Mouse (Mus musculus): ENCODE results near the gene Galnt9.

The Galnt9 gene

DNA sequence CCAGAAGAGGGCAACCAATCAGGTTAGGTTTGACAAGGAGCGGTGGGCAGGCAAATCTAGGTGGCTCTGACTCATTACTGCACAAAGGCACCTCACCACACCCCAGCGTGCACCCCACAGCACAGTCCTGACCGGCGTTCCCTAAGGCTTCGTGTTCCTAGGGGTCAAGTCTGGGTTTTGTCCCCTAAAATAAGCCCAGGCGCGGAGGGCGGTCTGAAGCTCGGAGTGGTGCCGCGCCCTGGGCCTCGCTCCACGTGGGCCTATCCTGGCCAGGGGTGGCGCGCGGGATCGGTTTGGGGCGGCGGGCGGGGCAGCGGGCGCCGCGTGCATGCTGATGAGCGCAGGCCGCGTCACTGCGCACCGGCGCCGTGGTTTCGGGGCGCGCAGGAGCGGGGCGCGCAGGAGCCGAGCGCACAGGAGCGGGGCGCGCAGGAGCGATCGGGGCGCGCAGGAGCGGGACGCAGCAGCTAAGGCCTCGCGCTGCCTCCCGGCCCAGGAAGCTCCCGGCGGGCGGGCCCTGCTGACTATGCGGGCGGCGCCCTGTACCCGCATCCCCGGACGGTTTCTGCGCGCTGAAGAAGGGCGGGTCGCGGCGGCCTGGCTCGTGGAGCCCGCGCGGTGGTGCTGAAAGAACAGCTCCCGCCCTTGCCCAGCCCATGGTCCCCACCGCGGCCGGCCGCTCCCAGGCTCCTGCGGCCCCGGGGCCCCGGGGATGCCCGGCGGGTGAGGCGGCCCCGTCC lies at the start of gene Galnt9:
Gene Galnt9 (plus strand): TSS at position 405 of the 740 bp plus-strand sequence.
- peak; percentile 79 for DNase-seq (ENCODE audit: extremely low spot score)

- DNase-seq (ENCODE audit: extremely low spot score) = no peak
Observed at GRCm38 (mm10) chr5:110494396-110494795, 49.8 kb upstream of the Galnt9 start.

- DNase-seq (ENCODE audit: extremely low spot score) = no peak
Observed at GRCm38 (mm10) chr5:110495051-110495450, 49.1 kb upstream of the Galnt9 start.

DNA sequence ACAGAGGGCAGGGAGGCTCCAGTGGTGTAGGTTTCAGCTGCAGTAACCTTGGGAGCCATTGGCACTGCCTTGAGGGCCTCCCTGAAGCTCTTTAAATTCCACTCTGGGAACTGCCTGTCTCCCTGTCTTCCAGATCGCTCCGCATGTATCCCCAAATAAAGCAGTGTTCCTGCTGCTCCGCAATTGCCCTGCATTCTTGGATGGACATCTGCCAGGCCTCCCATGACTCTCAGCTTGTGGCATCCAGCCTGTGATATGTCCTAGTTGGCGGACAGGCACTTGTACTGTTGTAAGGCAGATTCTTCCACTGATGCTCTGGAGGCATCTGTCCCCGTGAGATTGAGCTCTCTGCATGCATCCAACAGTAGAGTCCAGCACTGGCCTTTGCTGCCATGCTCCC lies 46.6 kb upstream of the Galnt9 start:
- no peak for DNase-seq (ENCODE audit: extremely low spot score)

DNA sequence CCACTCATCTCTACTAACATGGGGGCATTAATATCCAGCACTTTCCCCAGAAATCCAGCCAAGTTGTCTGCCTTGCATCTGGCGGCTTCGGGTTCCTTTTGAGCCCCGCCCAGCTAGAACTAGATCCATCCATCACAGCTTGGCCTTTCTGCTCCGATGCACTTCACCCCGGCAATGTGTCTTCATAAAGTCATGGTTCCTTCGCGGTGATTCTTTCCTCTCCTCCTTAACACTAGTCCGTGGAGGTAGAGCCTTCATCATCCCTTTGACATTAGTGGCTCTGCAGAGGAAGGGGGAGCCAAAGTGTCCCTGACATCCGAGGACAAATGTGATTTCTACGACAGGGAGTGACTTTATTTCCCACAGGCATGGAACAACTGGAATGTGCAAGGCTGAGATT lies 46.1 kb upstream of the Galnt9 start:
- peak; percentile 25 for DNase-seq (ENCODE audit: extremely low spot score)

GRCm38 (mm10) chr5:110500233-110500632 lies 43.9 kb upstream of the Galnt9 start:
- DNase-seq (ENCODE audit: extremely low spot score) = no peak

GRCm38 (mm10) chr5:110503361-110503760 lies 40.8 kb upstream of the Galnt9 start:
- no peak for DNase-seq (ENCODE audit: extremely low spot score)

- no peak for DNase-seq (ENCODE audit: extremely low spot score)
Observed at GRCm38 (mm10) chr5:110505611-110506294, 38.4 kb upstream of the Galnt9 start.

- no peak for DNase-seq (ENCODE audit: extremely low spot score)
Observed at GRCm38 (mm10) chr5:110506295-110506616, 37.9 kb upstream of the Galnt9 start.

DNA sequence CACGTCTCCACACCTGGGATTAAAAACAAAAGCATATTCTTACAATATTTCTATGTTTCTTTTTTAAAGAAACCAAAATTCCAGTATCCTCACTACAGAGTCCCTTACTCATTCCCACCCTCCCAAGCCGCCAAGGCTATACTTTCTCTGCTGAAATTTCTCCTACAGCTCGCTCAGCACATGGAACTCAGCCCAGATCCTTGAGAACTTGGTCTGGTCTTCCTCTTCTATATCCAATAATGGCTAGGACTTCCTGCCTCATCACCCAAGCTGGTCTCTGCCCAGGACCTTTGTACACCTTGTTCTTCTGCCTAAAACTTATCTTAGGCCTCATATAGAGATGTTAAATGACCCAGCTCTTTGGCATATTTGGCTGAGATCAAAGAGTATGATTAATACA lies 37.3 kb upstream of the Galnt9 start:
- no peak for DNase-seq (ENCODE audit: extremely low spot score)

GRCm38 (mm10) chr5:110507943-110508342 lies 36.2 kb upstream of the Galnt9 start:
- no peak for DNase-seq (ENCODE audit: extremely low spot score)

DNA sequence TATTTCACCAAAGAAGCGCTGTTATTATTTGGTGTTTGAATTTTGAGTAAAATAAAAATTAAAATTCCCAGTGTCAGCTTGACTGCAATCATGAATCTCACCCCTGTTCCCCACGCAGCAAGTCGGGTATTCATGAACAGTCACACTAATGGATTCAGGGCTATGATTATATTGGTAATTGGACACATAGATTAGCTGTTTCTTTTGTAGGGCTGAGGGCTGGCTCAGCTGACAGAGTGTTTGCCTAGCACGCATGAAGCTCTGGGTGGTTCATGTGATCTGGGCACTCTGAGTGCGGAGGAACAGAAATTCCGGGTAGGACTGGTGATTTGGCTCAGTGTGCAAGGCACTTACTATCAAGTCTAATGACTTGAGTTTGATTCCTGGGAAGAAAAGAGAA lies 33.8 kb upstream of the Galnt9 start:
- no peak for DNase-seq (ENCODE audit: extremely low spot score)

DNA sequence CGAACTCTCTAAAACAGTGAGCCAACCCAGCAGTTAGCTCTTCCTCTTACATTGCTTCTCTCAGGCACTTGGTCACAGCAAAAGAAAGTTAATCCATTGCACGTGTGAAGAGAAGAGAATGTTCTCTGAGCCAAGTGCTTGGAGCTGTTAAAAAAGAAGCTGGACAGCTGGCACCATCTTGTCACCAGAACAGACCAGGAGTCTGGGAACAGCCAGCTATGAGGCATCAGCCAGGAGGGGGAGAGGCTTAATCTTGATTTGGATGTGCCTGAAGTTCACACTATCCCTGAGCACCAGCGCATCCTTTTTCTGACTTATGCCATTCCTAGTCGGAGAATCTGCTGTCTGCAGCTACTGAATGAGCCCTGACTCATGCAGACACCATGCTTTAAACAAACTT lies 30.4 kb upstream of the Galnt9 start:
- no peak for DNase-seq (ENCODE audit: extremely low spot score)

DNA sequence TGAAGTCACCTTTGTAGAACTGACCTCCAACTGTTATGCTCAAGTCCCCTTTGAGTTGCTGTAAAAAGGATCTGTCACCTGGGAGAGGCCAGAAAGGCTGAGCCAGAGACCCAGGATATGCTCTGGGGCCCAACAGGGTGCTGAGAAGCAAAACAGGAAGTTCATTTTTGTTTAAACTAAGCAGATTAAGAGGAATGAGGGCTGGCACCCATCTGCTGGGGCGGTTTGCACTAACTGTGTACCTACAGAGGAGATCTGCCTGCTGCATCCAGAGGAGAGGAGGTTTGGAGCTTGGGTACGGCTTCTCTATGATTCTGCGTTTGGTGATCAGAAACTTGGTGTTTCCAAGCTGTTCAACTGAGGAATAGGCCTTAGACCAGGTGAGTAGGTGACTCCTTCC lies 29.5 kb upstream of the Galnt9 start:
- DNase-seq (ENCODE audit: extremely low spot score) = no peak

GRCm38 (mm10) chr5:110516390-110516789 lies 27.8 kb upstream of the Galnt9 start:
- no peak for DNase-seq (ENCODE audit: extremely low spot score)

DNA sequence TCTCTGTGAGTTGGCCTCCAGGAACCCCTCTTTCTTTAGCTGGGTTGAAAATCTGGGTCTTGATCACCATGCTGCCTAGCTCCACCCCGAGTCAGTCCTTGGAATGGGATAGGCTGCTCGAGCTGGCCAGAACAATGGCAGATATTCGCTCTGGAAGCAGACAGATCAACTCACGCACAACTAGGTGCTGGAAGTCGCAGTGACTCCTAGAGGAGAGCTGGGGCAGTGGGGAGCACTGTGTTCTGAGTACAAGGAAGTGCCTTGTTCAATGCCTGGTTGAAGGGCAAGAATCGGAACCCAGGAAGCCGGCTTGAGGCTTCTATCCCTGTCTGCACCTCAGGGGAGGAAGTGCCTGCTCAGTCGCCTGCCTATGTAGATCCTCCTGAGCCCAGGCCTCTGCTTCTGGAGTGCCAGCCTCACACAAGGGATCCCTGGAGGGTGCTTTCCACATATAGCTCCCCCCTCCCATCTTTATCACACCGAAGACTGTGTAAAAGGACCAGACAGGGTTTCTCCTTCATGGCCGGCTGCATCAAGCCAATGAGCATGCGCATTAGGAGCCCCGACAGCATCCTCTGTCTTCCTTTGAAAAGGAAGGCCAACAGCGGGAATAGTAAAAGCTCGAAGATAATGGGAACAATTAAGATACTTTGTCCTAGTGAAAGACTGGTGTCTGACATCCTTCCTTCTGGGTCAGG lies 25.9 kb upstream of the Galnt9 start:
- DNase-seq (ENCODE audit: extremely low spot score) = peak; percentile 12

DNA sequence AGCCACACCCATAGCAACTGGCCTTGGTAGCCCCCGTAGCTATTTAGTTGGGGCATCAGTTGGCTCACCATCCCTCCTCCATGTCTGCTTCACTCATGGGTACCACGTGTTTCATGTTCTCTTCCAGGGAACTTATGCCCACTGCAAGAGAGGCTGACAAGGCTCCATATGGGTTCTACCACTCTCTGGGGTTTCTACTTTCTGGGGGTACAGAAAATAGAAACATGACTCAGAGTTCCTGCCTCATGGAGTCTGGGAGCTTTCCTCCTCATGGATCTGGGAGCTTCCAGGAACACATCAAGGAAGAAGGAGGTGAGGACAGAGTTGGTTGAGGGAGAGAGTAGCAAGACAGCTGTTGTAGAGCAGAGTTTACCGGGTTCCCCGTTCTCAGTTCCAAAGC lies 23.2 kb upstream of the Galnt9 start:
- DNase-seq (ENCODE audit: extremely low spot score) = no peak

DNA sequence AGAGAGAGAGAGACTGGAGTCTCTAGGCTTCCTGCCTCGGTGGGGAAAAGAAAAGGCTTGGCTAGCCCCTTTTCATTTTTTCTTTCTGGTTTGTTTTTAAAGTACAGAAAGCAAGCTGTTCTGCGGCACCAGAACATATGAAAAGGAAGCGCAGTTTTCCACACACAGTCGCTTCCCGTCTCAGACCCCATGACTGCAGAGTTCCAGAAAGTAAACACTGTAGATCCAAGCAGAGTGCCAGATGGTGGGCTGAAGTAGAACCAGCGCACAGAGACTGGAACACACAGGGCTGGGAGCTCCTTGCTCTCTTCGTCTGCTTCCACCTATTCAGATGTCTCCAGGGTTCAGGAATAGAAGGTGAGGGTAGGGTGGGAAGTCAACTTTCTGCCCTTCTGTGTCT lies 22.3 kb upstream of the Galnt9 start:
- no peak for DNase-seq (ENCODE audit: extremely low spot score)

GRCm38 (mm10) chr5:110523296-110523695 lies 20.9 kb upstream of the Galnt9 start:
- DNase-seq (ENCODE audit: extremely low spot score) = no peak

GRCm38 (mm10) chr5:110525701-110526100 lies 18.5 kb upstream of the Galnt9 start:
- DNase-seq (ENCODE audit: extremely low spot score) = no peak

- DNase-seq (ENCODE audit: extremely low spot score) = no peak
Observed at GRCm38 (mm10) chr5:110526556-110526955, 17.6 kb upstream of the Galnt9 start.

DNA sequence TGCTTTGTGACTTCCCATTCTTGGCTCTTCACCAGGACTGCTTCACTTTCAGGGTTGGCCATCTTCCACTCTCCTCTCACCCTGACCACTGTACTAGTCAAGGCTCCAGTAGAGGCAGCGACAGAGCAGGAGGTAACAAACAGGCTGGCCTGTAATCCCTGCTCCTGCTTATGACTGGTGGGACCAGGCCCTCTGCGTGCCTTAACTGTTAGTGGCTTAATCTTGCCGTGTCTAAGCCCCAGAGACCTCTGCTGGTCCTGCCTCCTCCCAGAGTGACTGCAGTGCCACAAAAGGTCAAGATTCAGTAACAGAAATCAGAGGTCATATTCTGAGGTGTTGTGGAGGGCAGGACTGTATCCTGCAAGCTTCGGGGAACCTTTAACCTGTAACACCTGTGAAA lies 13.1 kb upstream of the Galnt9 start:
- DNase-seq (ENCODE audit: extremely low spot score) = no peak

DNA sequence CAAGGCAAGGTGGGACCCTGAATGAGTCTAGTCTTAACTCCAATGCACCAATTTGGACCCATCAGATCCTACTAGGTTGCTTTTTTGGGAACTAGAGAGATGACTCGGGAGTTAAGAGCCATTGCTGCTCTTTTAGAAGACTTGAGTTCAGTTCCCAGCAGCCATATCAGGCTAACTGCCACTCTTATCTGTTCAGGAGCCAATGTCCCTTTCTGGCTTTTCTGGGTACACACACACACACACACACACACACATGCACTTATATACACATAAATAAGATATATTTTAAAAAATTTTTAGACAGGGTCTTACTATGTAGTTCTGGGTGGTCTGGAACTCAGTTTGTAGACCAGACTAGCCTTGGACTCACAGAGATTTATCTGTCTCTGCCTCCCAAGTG lies 9.8 kb upstream of the Galnt9 start:
- no peak for DNase-seq (ENCODE audit: extremely low spot score)

Data from embryo, embryonic 9.5 days (tissue).